Mouse (Mus musculus) bone marrow, adult 2 months (tissue): ENCODE measurements around the gene Ltf.

Source experiments
- CTCF ChIP-seq: fragments of 200-500 bp; IDR thresholded peaks from 2 replicates; pipeline ENCODE4 v1.5.1; 2011; ENCODE audit warnings: low read length, control low read depth; ENCODE audit not compliant: control insufficient read depth, insufficient read depth
- POLR2A ChIP-seq: fragments of 200-500 bp; IDR thresholded peaks from 2 replicates; pipeline ENCODE4 v1.6.1; 2011; ENCODE audit warnings: low read depth, mild to moderate bottlenecking, control low read depth, low read length, borderline replicate concordance; ENCODE audit not compliant: control insufficient read depth

DNA sequence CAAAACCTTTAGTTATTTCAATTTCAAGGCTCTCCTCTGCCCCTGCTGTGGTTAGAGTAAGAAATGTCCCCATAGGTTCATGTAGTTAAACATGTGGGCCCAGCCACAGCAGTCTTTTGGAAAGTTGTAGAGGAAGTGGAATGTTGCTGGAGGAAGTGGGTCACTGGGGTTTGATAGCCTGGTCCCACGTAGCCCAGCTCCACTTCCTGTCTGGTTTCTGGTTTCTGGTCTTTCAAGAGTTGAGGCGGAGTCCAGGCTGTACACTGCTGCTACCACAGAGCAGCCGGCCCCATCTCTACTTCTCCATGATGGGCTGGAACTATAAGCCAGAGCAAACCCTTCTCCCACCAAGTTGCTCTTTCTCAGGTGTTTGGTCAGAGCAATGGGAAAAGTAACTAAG is 27.2 kb downstream of the Ltf start:
- TF ChIP-seq POLR2A (no peak), CTCF (no peak)
